Mouse (Mus musculus): ENCODE results near the gene Atxn1.

Atxn1 gene

DNA sequence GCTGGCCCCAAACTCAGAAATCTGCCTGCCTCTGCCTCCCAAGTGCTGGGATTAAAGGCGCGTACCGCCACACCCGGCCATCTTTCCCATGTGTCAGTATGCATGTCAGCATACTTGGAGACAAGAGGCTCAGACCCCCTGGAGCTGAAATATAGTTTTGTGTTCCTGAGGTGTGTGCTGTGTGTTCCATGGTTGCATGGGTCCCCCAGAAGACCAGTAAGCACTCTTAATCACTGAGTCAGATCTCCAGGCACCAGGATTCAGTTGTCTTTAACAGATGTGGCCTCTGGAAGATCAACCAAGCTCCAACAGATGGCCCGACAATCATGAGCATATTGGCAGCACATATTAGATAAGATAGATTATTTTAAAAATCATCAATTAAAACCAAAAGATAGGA, 62.4 kb downstream of the Atxn1 start:
- DNase-seq (ENCODE audit: low read depth in 1 of 2, low spot score in 2 of 2): no peak

DNA sequence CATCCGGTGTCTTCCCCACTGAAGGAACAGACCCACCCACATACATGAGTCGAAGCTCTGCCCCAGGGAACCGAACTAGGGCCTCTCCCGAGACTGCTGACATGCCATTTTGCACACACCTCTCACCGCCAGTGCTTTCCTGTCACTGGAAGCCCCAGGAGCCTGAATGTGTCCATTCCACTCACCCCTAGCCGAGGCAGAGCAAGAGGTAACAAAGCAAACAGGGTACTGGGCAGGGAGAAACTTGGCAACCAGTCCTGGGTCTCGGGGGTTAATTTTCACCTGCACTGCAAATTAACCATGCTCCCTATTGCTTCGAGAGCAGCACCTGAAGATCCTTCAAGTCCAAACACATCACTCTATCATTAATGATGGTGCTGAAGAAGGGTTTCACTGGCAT, 64.0 kb downstream of the Atxn1 start:
- no peak for DNase-seq (ENCODE audit: low read depth in 1 of 2, low spot score in 2 of 2)

DNA sequence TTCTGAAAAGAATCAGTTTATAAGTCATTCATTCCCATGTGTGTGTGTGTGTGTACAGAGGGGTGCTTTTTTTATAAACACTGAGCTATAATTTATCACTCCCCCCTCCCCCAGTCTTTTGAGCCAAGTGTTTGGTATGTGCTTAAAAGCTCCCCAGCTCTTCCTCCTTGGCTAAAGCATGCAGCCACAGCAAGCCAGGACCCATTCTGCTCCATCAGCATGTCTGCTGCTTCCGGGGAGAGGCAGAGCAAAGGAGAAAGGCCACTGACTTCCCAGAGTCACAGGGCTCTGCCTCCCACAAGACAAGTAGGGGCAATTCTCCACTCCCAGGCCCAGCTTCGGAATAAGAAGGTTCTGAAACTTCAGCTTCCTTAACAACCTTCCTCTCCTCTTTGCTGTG, 67.2 kb downstream of the Atxn1 start:
- no peak for DNase-seq (ENCODE audit: low read depth in 1 of 2, low spot score in 2 of 2)

DNA sequence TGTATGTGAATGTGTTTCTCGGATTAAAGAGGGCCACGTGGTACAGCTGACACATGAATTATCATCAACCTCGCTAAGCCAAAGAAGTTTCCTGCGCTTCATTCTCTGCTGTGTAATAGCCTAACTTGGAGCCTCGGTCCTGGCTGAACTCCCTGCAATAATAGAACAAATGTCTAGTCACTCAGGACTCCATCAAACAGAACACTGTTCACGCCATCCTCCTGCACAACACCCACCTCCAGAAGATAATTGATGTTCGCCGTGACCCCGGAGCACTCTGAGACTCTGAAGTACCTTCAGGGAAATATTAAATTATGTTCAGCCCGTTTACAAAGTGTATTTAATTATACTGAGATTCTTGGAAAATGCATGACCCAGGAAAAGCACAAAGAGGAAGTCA, 70.0 kb downstream of the Atxn1 start:
- DNase-seq (ENCODE audit: low read depth in 1 of 2, low spot score in 2 of 2): no peak

DNA sequence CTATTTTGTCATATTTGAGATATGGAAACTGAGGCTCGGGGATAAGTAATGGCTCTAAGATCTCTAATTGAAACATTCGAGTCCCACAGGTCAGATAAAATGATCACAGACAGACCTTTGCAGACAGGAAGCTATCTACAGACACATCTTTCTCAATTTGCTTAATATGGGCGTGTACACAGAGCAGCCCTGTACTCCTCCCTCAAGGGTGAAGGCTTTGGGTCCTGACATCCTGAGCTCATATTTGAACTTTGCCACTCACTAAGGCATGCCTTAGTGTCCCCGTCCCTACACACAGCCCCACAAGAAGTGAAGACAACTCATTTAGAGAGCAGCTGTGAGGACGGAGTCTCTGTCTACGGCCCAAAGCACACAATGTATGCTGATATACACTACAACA, 70.6 kb downstream of the Atxn1 start:
- DNase-seq (ENCODE audit: low read depth in 1 of 2, low spot score in 2 of 2): no peak

DNA sequence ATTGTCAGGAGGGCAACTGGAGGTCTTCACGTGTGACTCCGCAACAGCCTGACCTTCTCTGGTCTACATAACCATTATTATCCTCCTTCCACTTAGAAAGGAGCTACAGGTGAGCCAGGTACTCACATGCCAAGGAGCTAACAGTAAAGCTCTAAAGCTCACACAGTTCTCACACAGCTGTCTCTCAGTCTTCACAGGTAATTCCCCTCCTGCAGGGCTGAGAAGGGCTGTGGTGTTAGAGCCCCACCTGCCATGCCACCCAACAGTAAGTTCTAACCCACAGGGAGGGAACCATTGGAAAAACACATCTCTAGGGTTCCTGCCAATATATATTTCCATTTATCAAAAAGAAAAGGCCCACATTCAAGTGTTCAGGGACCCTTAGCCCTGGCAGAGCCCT, 73.7 kb downstream of the Atxn1 start:
- no peak for DNase-seq (ENCODE audit: low read depth in 1 of 2, low spot score in 2 of 2)

DNA sequence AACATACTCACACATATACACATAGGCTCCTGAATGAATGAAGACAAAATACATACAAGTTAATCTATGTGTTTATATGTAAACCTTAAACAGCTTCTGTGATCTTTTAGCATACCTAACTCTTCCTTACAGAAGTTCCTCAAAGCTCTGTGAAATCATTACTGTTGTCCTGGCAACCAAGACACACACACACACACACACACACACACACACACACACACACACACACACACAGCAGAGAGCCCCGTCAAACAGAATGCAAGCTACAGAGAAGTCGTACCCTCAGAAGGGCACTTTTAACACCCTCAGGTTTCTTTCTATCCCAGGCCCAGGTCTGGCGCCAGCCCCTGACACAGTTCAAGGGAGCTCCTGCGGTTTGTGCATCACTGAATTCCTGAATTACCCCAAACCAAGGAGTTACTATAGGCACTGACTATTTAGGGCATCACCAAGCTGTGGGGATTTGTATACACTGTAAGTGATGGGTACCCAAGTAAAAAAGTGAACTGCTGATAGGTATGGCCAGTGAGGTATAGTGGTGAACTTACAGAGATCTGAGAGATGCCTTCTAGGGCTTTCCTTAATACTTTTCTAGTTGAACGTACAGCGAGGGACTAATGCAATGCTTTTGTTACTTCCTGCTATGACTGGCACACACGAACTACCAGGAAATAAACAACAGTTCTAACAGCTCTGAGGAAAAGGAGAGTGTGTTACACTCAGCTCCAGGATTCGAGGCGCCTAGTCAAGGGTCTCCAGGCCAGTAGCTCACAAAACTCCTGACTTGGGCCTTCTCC, 75.7 kb downstream of the Atxn1 start:
- DNase-seq (ENCODE audit: low read depth in 1 of 2, low spot score in 2 of 2): no peak

DNA sequence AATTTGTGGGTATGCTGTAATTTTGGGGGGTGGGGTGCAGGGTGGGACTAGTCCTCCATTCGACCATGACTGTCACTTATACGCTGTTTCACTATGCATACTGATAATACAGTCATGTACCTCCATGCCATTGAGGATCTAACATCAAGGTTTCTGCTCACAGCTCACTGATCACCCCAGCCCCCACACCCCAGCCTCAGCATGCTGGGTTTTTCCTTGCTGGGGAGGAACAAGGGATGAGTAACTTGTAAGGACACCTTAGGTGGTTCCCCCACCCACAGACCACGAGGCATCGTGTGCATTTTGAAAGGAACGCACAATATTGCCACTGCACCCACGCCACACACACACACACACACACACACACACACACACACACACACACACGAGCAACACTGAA, 79.9 kb downstream of the Atxn1 start:
- DNase-seq (ENCODE audit: low read depth in 1 of 2, low spot score in 2 of 2): no peak

DNA sequence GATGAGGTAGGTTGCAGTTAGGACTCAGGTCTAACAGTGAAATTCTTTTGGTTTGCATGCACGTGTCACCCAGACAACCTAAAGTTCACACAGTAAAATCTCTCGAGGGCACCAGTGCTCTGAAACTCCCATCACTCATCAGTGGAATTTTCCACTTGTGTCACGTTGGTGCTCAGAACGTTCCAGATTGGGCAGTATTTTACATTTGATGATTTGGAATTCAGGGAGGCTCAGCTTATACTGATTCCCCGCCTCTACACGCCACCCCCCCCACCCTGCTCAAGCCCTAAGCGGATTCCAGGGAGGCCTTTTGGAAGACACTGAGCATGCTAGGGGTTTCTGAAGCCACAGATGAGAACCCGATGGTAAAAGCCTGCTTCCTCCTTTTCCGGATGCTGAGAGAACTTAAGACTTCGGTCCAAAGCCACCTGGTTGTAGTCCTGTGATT, 81.0 kb downstream of the Atxn1 start:
- no peak for DNase-seq (ENCODE audit: low read depth in 1 of 2, low spot score in 2 of 2)

DNA sequence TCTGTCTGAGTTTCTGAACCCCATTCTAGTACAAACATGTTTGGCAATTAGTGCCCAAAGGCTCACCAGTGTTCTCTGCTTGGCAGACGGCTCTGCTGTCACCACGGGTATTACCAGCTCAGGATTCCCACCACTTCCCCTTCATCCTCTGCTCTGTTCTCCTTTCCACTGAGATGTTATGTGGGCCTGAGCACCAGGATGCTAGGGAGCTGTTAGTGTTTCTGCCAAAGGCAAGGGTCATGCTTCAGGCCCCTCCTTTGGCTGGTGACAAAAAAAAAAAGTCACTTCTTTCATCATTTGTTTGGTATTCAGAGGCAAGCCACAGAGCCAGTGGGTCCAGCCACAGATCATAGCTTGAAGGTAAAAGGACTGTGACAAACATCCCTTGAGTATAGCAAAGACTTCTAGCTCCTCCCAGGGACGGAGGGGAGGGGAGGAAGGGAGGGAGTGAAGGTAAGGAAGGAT, 81.8 kb downstream of the Atxn1 start:
- no peak for DNase-seq (ENCODE audit: low read depth in 1 of 2, low spot score in 2 of 2)

DNA sequence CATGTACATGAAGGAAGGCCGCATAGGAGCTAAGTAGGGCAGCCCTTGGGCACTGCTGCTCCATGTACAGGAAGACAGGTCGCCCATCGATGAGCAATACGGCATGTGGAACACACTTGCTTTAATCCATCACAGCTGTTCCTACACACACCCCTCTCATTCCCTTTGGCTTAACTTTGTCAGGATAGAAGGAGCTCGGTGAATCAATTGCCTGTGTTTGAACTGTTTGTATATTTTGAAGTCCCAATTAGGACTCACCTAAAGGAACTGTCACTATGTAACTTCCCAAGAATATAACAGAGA, 84.3 kb downstream of the Atxn1 start:
- no peak for DNase-seq (ENCODE audit: low read depth in 1 of 2, low spot score in 2 of 2)

DNA sequence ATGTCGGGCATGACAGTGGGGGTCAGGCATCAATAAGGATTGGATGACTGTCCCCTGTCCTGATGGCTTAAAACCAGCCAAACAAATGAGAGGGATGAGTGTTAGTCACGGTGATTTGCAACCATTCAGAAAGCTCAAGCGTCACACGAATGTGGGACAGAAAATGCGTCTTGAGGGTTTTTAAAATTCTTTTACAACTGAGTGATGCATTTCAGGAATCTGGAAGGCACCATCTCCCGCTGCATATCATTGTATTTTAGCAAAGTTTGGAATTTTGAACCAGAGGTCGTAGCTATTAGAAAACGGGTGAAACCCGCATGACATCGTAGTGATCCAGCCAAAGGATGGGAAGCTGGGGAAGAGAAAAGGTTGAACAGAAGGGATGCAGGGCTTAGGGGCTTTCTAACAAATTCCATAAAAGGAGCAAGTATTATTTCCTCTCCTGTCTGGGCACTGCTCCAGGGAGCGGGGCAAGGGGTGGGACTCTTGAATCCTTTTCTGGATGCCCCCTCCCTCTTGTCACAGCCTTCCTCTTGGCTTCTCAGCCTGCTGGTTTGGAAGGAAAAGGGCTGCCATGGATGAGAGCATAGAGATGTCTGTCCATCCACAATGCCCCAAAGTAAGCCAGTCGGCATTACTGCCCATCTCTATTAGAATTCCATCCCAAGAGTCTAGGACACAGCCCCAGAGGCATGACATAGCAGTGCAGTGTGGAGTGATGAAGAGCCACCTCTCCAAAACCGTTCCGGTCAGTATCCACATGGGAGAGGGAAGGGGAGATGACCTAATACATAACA, 84.9 kb downstream of the Atxn1 start:
- DNase-seq (ENCODE audit: low read depth in 1 of 2, low spot score in 2 of 2): no peak

DNA sequence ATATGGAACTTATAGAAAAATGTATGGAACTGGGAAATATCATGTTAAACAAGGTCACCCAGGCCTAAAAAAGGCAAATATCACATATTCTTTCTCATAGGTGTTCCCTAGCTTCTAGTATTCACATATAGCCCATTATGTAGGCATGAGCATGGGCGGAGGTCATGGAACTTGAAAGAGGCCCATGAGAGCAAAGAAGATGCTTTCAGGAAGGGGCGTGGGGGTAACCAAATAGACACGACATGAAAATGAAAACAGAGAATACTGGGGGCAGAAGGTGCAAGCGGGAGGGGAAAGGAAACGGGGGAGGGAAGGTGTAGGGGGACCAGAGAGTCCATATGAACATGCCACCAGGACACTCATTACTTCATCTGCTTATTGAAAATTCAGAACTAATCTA, 87.9 kb downstream of the Atxn1 start:
- no peak for DNase-seq (ENCODE audit: low read depth in 1 of 2, low spot score in 2 of 2)

DNA sequence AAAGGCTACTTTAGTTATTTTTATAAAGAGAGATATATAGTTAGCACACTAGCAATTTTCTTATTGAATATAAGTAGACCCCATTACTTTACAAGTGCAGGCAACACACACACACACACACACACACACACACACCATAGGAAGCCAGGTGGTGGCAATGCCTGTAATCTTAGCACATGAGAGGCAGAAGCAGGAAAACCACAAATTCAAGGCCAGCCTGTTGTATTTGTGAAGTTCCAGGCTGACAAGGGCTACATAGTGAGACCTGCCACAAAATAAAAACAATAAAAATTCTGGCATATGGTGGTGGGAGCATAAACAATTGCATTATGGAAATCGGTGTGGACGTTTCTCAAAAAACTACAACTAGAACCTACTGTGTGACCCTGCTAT, 88.4 kb downstream of the Atxn1 start:
- no peak for DNase-seq (ENCODE audit: low read depth in 1 of 2, low spot score in 2 of 2)

DNA sequence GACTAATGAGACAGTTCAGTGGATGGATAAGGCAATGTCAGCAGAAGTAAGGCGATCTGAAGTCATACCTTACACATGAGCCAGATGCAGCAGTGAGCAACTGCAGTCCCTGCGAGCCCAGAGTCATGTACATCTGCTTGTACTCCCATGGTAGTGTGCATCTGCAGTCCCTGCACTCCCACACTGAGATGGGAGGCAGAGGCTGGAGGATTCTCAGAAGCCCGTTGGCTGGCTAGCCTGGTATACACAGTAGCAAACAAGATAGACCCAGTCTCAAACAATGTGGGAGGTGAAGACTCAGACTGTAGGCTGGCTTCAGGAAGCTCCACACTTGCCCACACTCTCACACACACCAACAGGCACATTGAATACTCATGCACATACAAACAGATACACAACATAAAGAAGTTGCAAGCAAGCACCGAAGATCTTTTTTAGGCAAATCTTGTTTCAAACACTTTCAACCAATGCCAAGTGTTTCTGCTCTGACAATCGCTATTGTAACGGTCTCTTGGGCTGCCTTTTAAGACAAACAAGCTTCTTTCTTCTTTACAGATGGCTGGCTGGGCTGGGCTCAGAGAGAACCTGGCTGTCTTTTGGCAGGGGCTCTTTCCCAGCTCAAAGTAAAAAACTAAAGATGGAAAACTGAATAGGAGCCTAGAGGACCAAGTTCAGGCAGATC, 89.0 kb downstream of the Atxn1 start:
- DNase-seq (ENCODE audit: low read depth in 1 of 2, low spot score in 2 of 2): no peak

DNA sequence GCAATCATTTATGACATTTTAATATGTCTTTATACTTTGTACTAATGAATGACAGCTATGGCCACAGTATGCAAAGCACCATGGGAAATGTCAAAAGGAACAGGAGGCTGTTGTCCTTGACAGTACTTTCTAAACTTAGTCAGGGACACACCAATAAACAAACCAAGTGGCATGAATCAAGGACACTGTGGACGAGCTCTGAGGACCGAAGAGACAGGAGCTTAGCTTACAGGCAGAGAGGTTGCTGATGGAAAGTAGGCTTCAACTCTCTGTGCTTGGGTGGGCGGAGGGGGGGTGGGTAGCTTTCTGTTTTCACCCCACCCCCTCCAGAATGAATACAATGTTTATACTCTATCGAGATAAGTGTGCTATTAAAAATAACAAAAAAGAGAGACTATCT, 90.6 kb downstream of the Atxn1 start:
- DNase-seq (ENCODE audit: low read depth in 1 of 2, low spot score in 2 of 2): no peak

DNA sequence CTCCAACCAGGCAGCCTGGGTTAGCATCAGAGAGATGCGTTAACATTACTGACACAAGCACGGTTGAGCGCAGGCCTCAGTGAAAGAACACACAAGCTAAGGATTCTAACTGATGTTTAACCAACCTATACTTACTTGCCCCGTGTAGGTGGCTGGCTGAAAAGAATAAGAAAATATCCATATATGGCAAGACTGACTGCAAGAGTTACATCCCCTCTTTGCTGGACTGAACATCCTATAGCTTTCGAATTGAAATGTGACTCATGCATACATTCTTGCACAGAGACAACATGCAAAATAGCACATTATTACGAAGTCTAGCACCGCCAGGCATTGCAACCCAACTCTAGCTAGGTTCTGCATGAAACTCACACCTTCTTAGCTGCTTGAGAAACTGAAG, 91.8 kb downstream of the Atxn1 start:
- no peak for DNase-seq (ENCODE audit: low read depth in 1 of 2, low spot score in 2 of 2)

DNA sequence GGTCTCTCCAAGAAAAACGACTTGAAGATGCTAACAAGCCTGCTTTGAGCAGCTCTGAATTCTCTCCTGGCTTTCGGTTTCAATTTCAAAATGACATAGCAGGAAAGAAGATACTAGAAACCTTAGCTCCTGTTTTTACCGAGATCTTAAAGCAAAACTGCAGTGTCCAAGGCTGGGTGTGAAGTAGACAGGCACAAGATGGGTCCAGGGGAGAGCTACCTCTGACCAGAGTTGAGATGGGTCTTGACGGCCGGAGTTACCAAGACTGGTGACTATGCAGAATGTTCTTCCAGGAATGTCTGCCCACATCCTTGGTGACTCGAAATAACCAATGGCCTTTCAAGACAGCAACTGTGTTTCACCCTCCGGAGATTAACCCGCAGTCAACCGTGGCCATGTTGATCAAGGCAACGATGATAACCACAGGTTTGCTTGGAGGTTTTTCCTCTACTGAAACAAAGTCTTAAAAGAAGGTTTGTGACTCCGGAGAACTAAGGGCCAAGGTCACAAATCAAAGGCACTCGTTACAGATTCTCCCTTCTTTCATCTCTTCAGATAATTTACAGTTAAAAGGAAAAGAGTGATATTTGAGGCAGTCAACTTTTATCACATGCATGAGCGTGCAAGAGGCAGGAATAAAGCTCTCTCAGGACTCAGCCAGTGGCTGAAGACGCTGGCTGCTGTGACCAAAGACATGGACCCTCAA, 92.6 kb downstream of the Atxn1 start:
- peak in 1 of 2 experiments; percentile 2 for DNase-seq (ENCODE audit: low read depth in 1 of 2, low spot score in 2 of 2)

DNA sequence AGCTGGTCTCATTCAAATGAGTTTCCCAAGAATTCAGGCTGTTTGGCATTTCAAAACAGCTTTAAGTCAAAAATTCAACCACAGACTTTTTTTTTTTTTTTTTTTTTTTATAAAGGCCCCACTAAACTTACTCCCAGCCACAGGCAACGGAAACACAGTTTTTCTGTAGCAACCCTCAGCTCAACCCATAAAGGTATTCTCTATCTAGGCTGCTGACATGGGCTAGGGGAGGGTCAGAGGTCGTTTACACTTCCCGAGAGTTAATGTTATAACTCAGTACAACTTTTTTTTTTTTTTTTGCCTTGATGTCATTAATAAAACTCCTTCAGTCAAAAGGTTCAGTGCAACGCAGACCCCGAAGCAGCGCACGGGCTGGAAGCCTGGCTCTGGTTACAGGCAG, 93.3 kb downstream of the Atxn1 start:
- DNase-seq (ENCODE audit: low read depth in 1 of 2, low spot score in 2 of 2): no peak

DNA sequence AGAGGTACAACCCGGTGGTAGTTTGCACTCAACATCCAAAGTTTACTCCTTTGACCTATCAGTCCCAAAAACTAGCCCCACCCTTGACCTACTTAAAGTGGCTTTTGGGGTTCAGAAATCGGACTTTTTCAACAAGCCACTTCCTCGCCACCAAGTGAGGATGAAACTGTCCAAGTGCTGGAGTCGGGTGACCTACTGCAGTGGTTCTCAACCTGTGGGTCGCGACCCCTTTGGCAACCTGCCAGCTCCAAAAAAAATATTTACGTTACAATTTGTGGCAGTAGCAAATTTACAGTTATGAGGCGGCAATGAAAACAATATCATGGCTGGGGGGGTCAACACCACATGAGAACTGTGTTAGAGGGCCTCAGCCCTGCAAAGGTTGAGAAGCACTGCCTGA, 95.9 kb downstream of the Atxn1 start:
- no peak for DNase-seq (ENCODE audit: low read depth in 1 of 2, low spot score in 2 of 2)

DNA sequence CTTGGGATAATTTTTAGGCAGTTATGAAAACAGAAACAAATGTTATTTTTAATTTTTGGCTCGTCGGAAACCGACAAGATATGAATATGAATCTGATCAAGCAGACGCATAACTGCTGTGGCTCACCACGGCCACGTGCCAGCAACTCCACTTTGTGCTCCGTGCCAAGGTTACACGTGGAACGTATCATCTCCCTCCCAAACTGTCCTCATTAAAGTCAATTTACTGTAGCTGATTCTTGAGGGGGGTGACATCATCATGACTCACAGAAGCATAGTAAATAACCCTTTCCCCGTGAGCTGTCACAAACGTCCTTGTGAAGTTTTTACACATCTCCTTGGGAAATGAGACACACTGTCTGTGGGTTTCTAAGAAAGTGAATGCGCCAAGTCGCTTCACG, 97.5 kb downstream of the Atxn1 start:
- DNase-seq (ENCODE audit: low read depth in 1 of 2, low spot score in 2 of 2): no peak

Data from monocyte, adult 2 months (primary cell).